Mouse (Mus musculus): ENCODE results near the gene Cavin4. TPM values are rescaled to one million over a fixed set of nuclear protein-coding genes. Genes with fewer than 3 reads are reported as not detected.

The Cavin4 gene
- polyA plus RNA-seq, 2 experiments = 5.2 to 5.7 TPM

GRCm38 (mm10) chr4:48654118-48654517 lies 9.2 kb upstream of the Cavin4 start:
- no peak for TF ChIP-seq POLR2A (IDR thresholded peaks at IDR 0.05; ENCODE audit: borderline replicate concordance, extremely low read depth, insufficient read depth, insufficient read length)
- ATAC-seq (ENCODE audit: low FRiP score, low read depth) (no peak), DNase-seq (ENCODE audit: low spot score) (no peak)
- Histone ChIP-seq H3K27me3 (ENCODE audit: control insufficient read depth, insufficient read depth, low read length) (no peaks in the 10 kb centered on the region), H3K4me1 (ENCODE audit: control insufficient read depth, insufficient read depth, low read length) (no peaks in the 10 kb centered on the region), H3K9me3 (ENCODE audit: control insufficient read depth, low read length) (no peaks in the 10 kb centered on the region), H3K36me3 (ENCODE audit: control insufficient read depth, insufficient read depth, low read length) (peaks cover 57% of the 10 kb centered on the region), H3K27ac (replicated peaks; ENCODE audit: low read depth, low read length) (no peak overlapping the region), H3K4me2 (replicated peaks; ENCODE audit: low read depth, low read length, severe bottlenecking) (no peak overlapping the region), H3K9ac (ENCODE audit: low read depth, low read length, severe bottlenecking) (no peak overlapping the region), H3K4me3 (replicated peaks; ENCODE audit: low read length) (no peak overlapping the region)
- WGBS = 42% methylated on average over 4 of the region's 4 CpGs

- TF ChIP-seq POLR2A (IDR thresholded peaks at IDR 0.05; ENCODE audit: borderline replicate concordance, extremely low read depth, insufficient read depth, insufficient read length) = no peak
- Histone ChIP-seq H3K36me3 (ENCODE audit: control insufficient read depth, insufficient read depth, low read length) (peaks cover 61% of the 10 kb centered on the region), H3K4me1 (ENCODE audit: control insufficient read depth, insufficient read depth, low read length) (no peaks in the 10 kb centered on the region), H3K27ac (replicated peaks; ENCODE audit: low read depth, low read length) (no peak overlapping the region), H3K4me3 (replicated peaks; ENCODE audit: low read length) (no peak overlapping the region), H3K9me3 (ENCODE audit: control insufficient read depth, low read length) (no peaks in the 10 kb centered on the region), H3K4me2 (replicated peaks; ENCODE audit: low read depth, low read length, severe bottlenecking) (no peak overlapping the region), H3K9ac (ENCODE audit: low read depth, low read length, severe bottlenecking) (no peak overlapping the region), H3K27me3 (ENCODE audit: control insufficient read depth, insufficient read depth, low read length) (no peaks in the 10 kb centered on the region)
- WGBS = 94% methylated on average over 8 of the region's 8 CpGs
- DNase-seq (ENCODE audit: low spot score) (no peak), ATAC-seq (ENCODE audit: low FRiP score, low read depth) (no peak)
Observed at GRCm38 (mm10) chr4:48656530-48656929, 6.8 kb upstream of the Cavin4 start.

DNA sequence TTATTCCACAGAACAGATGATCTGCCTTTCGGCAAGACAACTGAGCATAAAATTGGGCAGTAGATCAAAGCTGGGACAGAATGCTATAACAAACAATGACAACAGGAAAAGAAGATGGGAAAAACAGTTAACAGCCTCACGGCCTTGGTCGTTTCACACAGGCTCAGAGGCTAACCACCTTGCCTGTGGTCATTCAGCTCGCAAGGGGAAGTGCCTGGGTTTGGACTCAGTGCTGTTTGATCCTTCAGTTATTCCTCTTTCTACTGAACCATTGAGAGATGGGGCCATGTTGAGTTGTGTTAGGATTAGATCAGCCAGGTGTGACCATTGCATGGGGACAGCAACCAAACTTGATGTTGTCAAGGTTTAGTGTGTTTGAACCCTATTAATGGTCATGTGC lies 3.2 kb upstream of the Cavin4 start:
- H3K4me1 ChIP-seq (ENCODE audit: control insufficient read depth, insufficient read depth, low read length) = no peaks in the 10 kb centered on the region
- no peaks in the 10 kb centered on the region for H3K27me3 ChIP-seq (ENCODE audit: control insufficient read depth, insufficient read depth, low read length)
- DNase-seq (ENCODE audit: low spot score) = no peak
- H3K4me2 ChIP-seq (replicated peaks; ENCODE audit: low read depth, low read length, severe bottlenecking) = no peak overlapping the region
- H3K36me3 ChIP-seq (ENCODE audit: control insufficient read depth, insufficient read depth, low read length) = peaks cover 58% of the 10 kb centered on the region
- no peak for TF ChIP-seq POLR2A (IDR thresholded peaks at IDR 0.05; ENCODE audit: borderline replicate concordance, extremely low read depth, insufficient read depth, insufficient read length)
- 94% methylated on average over 4 of the region's 4 CpGs for WGBS
- H3K9me3 ChIP-seq (ENCODE audit: control insufficient read depth, low read length) = no peaks in the 10 kb centered on the region
- H3K4me3 ChIP-seq (replicated peaks; ENCODE audit: low read length) = no peak overlapping the region
- no peak for ATAC-seq (ENCODE audit: low FRiP score, low read depth)
- H3K9ac ChIP-seq (ENCODE audit: low read depth, low read length, severe bottlenecking) = no peak overlapping the region
- no peak overlapping the region for H3K27ac ChIP-seq (replicated peaks; ENCODE audit: low read depth, low read length)

DNA sequence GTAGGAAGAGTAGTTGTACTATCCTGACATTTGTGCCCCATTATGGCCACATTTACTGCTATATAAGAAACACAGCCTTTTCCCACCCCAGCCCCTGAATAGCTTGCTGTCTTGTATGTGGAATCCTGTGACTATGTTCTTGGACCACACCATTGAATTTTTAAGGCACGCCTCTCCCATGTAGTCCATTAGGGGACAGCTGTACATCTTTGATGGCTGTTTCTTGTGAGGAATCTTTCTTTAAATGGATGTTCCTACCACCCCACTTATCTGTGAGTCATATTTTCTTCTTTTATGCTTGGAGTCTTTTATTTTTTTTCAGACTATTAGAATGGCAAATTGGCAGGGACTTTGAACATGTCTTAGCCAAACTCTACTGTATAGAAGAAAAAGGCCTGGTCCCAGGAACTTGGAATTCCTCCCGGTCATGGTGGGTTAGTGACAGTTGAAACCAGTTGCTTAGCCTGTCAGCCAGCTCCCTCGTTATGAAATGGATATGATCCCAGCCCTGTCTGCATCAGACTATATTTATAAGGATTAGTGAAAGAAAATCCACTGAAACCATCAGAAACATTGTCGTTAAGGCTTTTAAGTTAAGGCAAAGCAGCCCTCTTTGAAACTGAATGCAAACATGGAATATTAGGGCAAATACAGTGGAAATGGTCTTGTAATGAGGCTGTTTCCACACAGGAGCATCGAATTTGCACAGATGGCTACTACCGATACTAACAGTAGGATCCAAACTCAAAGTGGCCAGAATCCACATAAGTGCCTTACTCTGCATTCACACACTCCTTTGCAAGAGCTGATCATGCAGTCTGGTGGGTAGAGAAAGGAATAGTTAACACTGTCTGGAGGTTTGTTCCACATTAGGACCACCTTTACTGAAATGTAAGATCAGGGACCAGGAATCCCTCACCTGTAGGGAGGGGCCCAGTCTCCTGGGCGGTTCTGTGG lies 2.4 kb upstream of the Cavin4 start:
- ATAC-seq (ENCODE audit: low FRiP score, low read depth) (peak; percentile 13; the same call in 1 of the 2 replicates), DNase-seq (ENCODE audit: low spot score) (no peak)
- Histone ChIP-seq H3K4me3 (replicated peaks; ENCODE audit: low read length) (no peak overlapping the region), H3K27me3 (ENCODE audit: control insufficient read depth, insufficient read depth, low read length) (no peaks in the 10 kb centered on the region), H3K9ac (ENCODE audit: low read depth, low read length, severe bottlenecking) (no peak overlapping the region), H3K4me1 (ENCODE audit: control insufficient read depth, insufficient read depth, low read length) (no peaks in the 10 kb centered on the region), H3K27ac (replicated peaks; ENCODE audit: low read depth, low read length) (no peak overlapping the region), H3K4me2 (replicated peaks; ENCODE audit: low read depth, low read length, severe bottlenecking) (no peak overlapping the region), H3K36me3 (ENCODE audit: control insufficient read depth, insufficient read depth, low read length) (peaks cover 56% of the 10 kb centered on the region), H3K9me3 (ENCODE audit: control insufficient read depth, low read length) (no peaks in the 10 kb centered on the region)
- WGBS = 85% methylated on average over 7 of the region's 7 CpGs
- no peak for TF ChIP-seq POLR2A (IDR thresholded peaks at IDR 0.05; ENCODE audit: borderline replicate concordance, extremely low read depth, insufficient read depth, insufficient read length)

DNA sequence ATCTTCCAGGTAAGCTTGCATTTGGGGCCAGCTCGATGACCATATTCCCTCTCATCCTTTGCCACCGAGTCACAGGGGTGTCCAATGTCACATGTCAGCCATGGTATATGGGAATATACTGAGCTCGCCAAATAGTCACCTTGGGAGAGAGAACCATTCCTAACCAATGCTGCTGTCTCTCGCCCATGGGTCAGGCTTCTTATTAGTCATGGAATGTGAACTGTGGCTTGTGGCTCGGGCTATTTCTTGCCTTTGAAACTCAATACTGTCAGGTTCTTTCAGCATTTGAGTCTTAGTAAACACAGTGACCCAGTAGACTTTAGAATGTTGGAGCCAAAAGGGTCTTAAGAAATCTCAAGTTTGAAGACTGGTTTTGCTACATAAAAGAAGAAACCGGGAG lies 707 bp downstream of the Cavin4 start:
- DNase-seq (ENCODE audit: low spot score) = no peak
- H3K9ac ChIP-seq (ENCODE audit: low read depth, low read length, severe bottlenecking) = no peak overlapping the region
- H3K27me3 ChIP-seq (ENCODE audit: control insufficient read depth, insufficient read depth, low read length) = no peaks in the 10 kb centered on the region
- ATAC-seq (ENCODE audit: low FRiP score, low read depth) = no peak
- no peaks in the 10 kb centered on the region for H3K4me1 ChIP-seq (ENCODE audit: control insufficient read depth, insufficient read depth, low read length)
- TF ChIP-seq POLR2A (IDR thresholded peaks at IDR 0.05; ENCODE audit: borderline replicate concordance, extremely low read depth, insufficient read depth, insufficient read length) = no peak
- no peaks in the 10 kb centered on the region for H3K9me3 ChIP-seq (ENCODE audit: control insufficient read depth, low read length)
- 87% methylated on average over 6 of the region's 6 CpGs for WGBS
- H3K36me3 ChIP-seq (ENCODE audit: control insufficient read depth, insufficient read depth, low read length) = peaks cover 42% of the 10 kb centered on the region
- no peak overlapping the region for H3K4me2 ChIP-seq (replicated peaks; ENCODE audit: low read depth, low read length, severe bottlenecking)
- H3K27ac ChIP-seq (replicated peaks; ENCODE audit: low read depth, low read length) = no peak overlapping the region
- no peak overlapping the region for H3K4me3 ChIP-seq (replicated peaks; ENCODE audit: low read length)
